Mouse (Mus musculus) midbrain, embryonic 13.5 days (tissue): ENCODE results near the gene Wipi1. TPM values are rescaled to one million over a fixed set of nuclear protein-coding genes. Genes with fewer than 3 reads are reported as not detected.

Experiments
- ATAC-seq: fragments of 200-750 bp; cut with Nextera tagmentation; 2 replicates; pipeline ENCODE4 v1.8.0; 2017; ENCODE audit warnings: mild to moderate bottlenecking, moderate TSS enrichment, moderate library complexity
- H3K27ac ChIP-seq: fragments of 300-500 bp; sonication (generic); 2 replicates; pipeline ENCODE4 v1.5.1; 2015; ENCODE audit warnings: inconsistent platforms, mild to moderate bottlenecking, moderate library complexity
- H3K27me3 ChIP-seq: fragments of 300-500 bp; sonication (generic); 2 replicates; pipeline ENCODE4 v1.6.1; 2015; ENCODE audit warnings: mild to moderate bottlenecking, inconsistent platforms
- H3K36me3 ChIP-seq: fragments of 300-500 bp; sonication (generic); 2 replicates; pipeline ENCODE4 v1.6.1; 2015; ENCODE audit warnings: mild to moderate bottlenecking, inconsistent platforms
- H3K4me1 ChIP-seq: fragments of 300-500 bp; sonication (generic); replicated peaks from 2 replicates; pipeline ENCODE4 v1.6.1; 2015; ENCODE audit warnings: inconsistent platforms
- H3K4me2 ChIP-seq: fragments of 300-500 bp; sonication (generic); replicated peaks from 2 replicates; pipeline ENCODE4 v1.6.1; 2015; ENCODE audit warnings: moderate library complexity, mild to moderate bottlenecking, inconsistent platforms
- H3K4me3 ChIP-seq: fragments of 300-500 bp; sonication (generic); replicated peaks from 2 replicates; pipeline ENCODE4 v1.5.1; 2015; ENCODE audit warnings: mild to moderate bottlenecking, inconsistent platforms
- H3K9ac ChIP-seq: fragments of 300-500 bp; sonication (generic); replicated peaks from 2 replicates; pipeline ENCODE4 v1.6.1; 2015; ENCODE audit warnings: mild to moderate bottlenecking, inconsistent platforms
- H3K9me3 ChIP-seq: fragments of 300-500 bp; sonication (generic); 2 replicates; pipeline ENCODE4 v1.6.1; 2016; ENCODE audit warnings: mild to moderate bottlenecking, inconsistent platforms
- WGBS: fragments of 180-500 bp; shearing (Covaris S2); methylation state at CpG from one replicate; pipeline ENCODE4 v1.1.7; 2015; 5-methylcytosine and 5-hydroxymethylcytosine counted together
- polyA plus RNA-seq: library from polyadenylated mRNA; unstranded; fragments of >200 nt; fragmentation: Nextera tagmentation; extraction: Ambion mirVana; gene quantifications from 2 replicates; pipeline ENCODE4 v1.2.1, GENCODE M21; 2015

The Wipi1 gene
- polyA plus RNA-seq, 1 experiment from 2014 or later, result 12.8 TPM

DNA sequence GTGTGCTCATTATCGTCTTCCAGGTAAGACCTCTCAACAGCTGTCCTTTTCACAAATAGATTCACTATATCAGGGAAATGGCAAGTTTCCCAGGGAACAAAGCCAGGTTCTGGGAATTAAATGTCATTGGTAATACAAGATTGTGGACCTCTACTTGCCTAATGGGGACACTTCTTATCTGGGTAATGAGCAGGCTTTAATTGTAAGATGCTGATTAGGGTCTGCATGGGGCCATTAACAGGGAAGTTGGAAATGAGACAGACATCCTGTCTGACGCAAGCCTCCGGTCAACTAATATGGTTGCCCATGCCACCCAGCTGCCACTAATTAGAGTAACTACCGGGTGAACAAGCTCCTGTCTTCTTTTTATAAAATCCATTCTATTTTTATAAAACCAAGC, 4.6 kb upstream of the Wipi1 start:
- no peaks in the 10 kb centered on the region for H3K9me3 ChIP-seq
- no peak overlapping the region for H3K9ac ChIP-seq
- H3K27me3 ChIP-seq, result 0 out of 2 replicates have a peak, but pooled peaks cover 6% of the 10 kb centered on the region
- 0 out of 2 replicates have a peak, but pooled peaks cover 3% of the 10 kb centered on the region for H3K4me1 ChIP-seq
- no peaks in the 10 kb centered on the region for H3K36me3 ChIP-seq
- no peak overlapping the region for H3K27ac ChIP-seq
- no peak overlapping the region for H3K4me2 ChIP-seq
- no peak for ATAC-seq
- WGBS, result 88% methylated on average over 4 of the region's 4 CpGs
- H3K4me3 ChIP-seq, result no peak overlapping the region

DNA sequence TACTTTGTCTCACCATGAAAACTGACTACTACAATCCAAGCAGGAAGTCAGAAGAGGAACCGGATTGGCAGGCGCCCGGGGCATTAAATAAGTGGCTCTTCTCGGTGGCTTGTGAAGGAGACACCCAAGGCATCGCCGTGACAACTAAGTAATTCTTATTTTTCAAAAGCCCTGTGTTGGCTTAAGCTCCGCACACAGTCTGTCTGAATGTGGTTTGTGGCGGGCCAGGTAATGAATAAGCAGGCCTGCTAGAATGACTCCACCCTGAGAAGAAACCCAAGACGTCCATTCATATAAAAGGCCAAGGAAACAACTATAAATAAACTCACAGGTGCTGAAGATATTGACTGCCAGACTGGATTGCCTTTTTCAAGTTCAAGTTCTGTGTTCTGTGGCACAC, 3.5 kb upstream of the Wipi1 start:
- Histone ChIP-seq H3K4me2 (no peak overlapping the region), H3K9me3 (no peaks in the 10 kb centered on the region), H3K4me1 (peaks cover 9% of the 10 kb centered on the region), H3K4me3 (no peak overlapping the region), H3K27ac (no peak overlapping the region), H3K27me3 (0 out of 2 replicates have a peak, but pooled peaks cover 4% of the 10 kb centered on the region), H3K9ac (no peak overlapping the region), H3K36me3 (no peaks in the 10 kb centered on the region)
- ATAC-seq, result no peak
- 54% methylated on average over 9 of the region's 9 CpGs for WGBS

DNA sequence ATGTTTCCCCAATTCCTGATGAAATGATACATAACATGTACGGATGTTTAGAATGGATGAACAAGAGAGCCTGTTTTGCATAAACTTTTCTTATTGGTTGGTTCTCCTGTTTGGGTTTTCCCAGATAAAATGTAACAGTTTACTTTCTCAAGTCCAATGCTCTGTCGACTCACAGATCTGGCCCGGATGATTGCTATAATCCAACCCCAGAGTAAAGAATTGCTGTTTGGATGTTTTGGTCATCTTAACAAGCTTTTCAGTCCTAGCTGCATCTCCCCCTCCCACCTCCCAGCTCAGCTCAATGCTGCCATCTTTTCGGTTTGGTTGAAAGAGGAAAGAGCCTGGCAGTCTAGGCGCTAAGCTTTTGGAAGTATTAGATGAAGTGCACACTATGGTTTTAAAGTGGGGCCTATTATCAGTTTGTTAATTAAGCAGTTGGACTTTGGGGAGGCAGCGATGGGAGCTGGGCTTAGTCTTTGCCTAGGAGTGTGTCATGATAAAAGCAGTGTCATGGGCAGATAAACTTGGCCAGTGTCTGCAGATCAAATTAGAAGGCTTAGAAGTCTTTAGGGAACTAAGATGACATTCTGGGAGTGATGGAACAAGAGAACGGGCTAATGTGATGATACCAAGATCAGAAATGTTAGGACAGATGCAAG, 1.2 kb upstream of the Wipi1 start:
- WGBS, result 68% methylated on average over 7 of the region's 7 CpGs
- Histone ChIP-seq H3K9me3 (no peaks in the 10 kb centered on the region), H3K27ac (no peak overlapping the region), H3K27me3 (0 out of 2 replicates have a peak, but pooled peaks cover 3% of the 10 kb centered on the region), H3K4me3 (no peak overlapping the region), H3K9ac (no peak overlapping the region), H3K4me2 (no peak overlapping the region), H3K4me1 (peaks cover 15% of the 10 kb centered on the region), H3K36me3 (no peaks in the 10 kb centered on the region)
- no peak for ATAC-seq

DNA sequence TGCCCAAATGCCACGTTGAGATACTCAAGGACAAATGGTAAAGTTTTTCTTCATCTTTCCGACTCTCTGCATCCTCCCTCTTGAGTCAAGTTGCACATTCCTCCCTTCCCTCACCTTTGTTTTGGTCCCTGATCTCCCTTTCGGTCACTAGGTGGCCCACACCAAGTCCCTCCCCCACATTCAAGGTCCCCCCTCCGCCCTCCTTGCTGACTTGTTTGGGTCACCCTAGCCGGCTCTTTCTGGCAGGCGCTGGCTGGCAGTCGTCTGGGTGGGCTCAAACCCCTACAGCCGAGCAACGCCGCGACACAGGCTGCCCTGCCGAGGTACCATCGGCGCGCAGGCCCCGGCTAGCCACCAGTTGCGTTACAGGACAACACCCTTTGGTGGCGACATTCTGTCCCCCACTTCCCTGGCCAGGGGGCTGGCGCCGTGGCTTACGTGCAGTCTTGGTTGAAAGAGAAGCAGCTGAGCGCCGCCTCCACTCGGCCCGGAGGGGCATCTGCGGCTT, 918 bp downstream of the Wipi1 start:
- WGBS, result under 1% methylated on average over 26 of the region's 26 CpGs

DNA sequence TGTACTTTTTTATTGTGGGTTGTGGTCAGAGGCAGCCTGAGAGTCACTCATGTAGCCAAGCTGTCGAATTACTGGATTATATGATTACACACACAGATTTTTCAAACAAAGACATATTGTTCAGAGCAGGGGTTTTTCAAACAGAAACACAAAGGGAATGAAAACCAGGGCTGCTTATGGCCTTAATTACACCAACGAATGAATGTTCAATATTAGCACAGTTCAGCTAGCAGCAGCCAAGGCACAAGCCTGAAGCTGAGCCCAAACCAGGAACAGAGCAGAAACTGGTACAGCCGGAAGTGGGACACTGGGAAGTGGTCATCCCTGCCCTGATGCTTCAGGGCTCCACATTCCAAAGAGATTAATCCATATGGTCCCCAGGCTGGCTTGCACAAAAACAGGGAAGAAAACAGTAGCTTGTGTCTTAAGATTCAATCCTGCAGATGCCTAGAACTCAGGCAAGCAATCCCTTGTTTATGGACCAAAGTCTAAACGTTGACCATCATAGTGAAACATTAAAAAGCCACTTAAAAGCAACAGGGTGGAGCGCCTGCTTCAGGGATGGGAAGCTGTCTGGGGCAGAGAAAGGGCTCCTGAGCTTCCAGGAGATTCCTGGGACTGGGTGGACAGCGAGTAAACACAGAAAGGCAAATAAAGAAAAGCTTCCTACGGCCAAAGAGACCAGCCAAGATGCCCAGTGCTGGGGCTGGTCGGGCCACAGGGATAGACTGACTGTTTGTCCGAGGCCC, 1.5 kb downstream of the Wipi1 start:
- no peak overlapping the region for H3K27ac ChIP-seq
- WGBS, result 12% methylated on average over 9 of the region's 9 CpGs
- 0 out of 2 replicates have a peak, but pooled peaks cover 3% of the 10 kb centered on the region for H3K27me3 ChIP-seq
- H3K4me1 ChIP-seq, result peaks cover 15% of the 10 kb centered on the region
- peak overlapping the region; percentile 84 for H3K4me2 ChIP-seq
- no peaks in the 10 kb centered on the region for H3K36me3 ChIP-seq
- H3K4me3 ChIP-seq, result peak overlapping the region; percentile 58
- ATAC-seq, result no peak
- H3K9ac ChIP-seq, result peak overlapping the region; percentile 73
- no peaks in the 10 kb centered on the region for H3K9me3 ChIP-seq

More for the DNA sequence above, 918 bp downstream of the Wipi1 start:
- Histone ChIP-seq H3K27ac (peak overlapping the region; percentile 61; the same call in 1 of the 2 replicates), H3K4me2 (peak overlapping the region; percentile 84), H3K27me3 (0 out of 2 replicates have a peak, but pooled peaks cover 3% of the 10 kb centered on the region), H3K9ac (peak overlapping the region; percentile 73), H3K9me3 (no peaks in the 10 kb centered on the region), H3K36me3 (no peaks in the 10 kb centered on the region), H3K4me1 (peaks cover 15% of the 10 kb centered on the region), H3K4me3 (peak overlapping the region; percentile 58)
- ATAC-seq, result no peak; the same call in 1 of the 2 replicates

DNA sequence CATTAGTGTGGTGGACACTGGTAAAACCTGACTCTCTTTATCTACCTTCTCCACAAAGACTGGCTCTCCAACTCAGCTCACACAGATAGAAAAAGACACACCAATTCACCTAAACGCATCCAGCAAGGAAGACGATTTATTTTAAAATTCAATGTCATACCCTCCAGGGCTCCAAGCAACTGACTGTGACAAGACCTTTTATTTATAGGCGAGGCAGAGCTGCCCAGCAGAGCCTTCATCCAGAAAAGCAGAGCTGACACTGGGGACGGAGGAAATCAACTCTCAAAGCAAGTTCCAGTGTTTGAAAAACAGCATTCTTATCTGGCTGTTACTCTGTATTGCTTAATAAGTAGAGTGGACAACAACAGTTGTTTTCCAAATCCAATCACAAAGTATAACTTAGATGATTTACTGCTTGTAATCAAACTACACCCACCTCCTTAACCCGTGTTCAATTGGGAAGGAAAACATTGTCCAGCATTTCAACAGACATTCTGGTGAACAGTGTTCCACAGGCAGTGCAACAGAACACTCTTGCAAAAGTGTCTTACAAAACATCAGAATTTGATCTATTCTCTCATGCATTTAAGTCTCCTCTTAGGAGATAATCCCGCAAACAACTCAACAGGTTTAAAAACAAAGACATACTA, 2.7 kb downstream of the Wipi1 start:
- H3K36me3 ChIP-seq, result no peaks in the 10 kb centered on the region
- H3K4me1 ChIP-seq, result peaks cover 15% of the 10 kb centered on the region
- H3K4me2 ChIP-seq, result no peak overlapping the region
- H3K9me3 ChIP-seq, result no peaks in the 10 kb centered on the region
- 70% methylated on average over 6 of the region's 6 CpGs for WGBS
- H3K27me3 ChIP-seq, result 0 out of 2 replicates have a peak, but pooled peaks cover 3% of the 10 kb centered on the region
- H3K27ac ChIP-seq, result no peak overlapping the region
- no peak overlapping the region for H3K9ac ChIP-seq
- no peak for ATAC-seq
- H3K4me3 ChIP-seq, result no peak overlapping the region

DNA sequence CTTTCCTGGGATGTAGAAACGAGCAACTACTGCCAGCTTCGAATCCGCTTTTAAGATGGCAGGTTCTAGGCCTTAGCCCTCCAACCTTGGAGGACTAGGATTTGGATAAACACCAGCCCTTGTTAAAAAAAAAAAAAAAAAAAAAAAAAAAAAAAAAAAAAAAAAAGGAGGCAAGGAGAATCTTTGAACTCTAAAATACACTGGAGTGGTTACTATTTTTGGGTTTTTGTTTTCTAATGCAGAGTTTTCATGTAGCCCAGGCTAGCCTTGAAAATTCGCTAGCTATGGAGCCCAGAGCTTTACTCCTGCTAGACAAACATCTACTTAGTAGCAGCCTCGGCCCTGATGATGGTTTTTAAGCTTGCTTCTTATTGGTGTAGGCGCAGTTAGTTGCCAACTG, 4.2 kb downstream of the Wipi1 start:
- no peaks in the 10 kb centered on the region for H3K9me3 ChIP-seq
- no peaks in the 10 kb centered on the region for H3K27me3 ChIP-seq
- 82% methylated on average over 6 of the region's 6 CpGs for WGBS
- ATAC-seq, result no peak
- peaks cover 15% of the 10 kb centered on the region for H3K4me1 ChIP-seq
- no peak overlapping the region for H3K9ac ChIP-seq
- no peaks in the 10 kb centered on the region for H3K36me3 ChIP-seq
- H3K4me2 ChIP-seq, result no peak overlapping the region
- H3K4me3 ChIP-seq, result no peak overlapping the region
- H3K27ac ChIP-seq, result no peak overlapping the region

DNA sequence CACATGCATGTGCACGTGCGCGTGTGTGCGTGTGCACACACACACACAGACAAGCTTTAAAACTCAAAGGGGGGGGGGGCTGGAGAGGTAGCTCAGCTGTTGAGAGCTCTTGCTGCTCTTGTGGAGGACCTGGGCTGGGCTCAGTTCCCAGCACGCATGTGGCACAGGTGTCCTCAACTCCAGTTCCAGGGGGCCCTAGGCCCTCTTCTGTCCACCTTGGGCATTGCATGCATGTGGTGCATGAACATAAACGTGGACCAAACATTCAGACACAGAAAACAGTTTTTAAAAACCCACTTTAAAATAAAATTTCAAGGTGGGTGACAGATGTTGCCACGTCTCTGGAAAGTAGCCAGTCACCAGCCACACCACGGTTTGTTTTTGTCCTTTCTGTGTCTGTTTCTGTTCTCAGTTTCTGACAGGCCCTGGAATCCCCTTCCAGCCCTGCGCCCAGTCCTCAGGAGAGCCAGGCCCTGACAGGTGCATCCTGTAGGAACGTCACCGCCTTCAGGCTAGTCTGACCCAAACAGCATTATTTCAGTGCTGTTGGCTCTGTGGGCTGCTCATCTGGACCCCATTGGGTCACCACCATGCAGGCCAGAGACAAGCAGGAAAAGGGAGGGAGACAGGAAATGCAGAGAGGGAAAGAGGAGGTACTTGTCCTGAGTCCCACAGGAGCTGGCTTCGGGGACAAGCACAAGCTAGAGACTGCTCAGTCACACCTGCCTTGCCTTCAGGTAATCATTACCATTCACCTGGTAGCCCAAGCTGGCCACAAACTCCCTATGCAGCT, 12.8 kb downstream of the Wipi1 start:
- no peaks in the 10 kb centered on the region for H3K36me3 ChIP-seq
- no peak overlapping the region for H3K4me3 ChIP-seq
- no peak overlapping the region for H3K4me2 ChIP-seq
- no peak overlapping the region for H3K27ac ChIP-seq
- no peaks in the 10 kb centered on the region for H3K9me3 ChIP-seq
- ATAC-seq, result no peak
- WGBS, result 88% methylated on average over 12 of the region's 12 CpGs
- no peaks in the 10 kb centered on the region for H3K4me1 ChIP-seq
- no peaks in the 10 kb centered on the region for H3K27me3 ChIP-seq
- H3K9ac ChIP-seq, result no peak overlapping the region

DNA sequence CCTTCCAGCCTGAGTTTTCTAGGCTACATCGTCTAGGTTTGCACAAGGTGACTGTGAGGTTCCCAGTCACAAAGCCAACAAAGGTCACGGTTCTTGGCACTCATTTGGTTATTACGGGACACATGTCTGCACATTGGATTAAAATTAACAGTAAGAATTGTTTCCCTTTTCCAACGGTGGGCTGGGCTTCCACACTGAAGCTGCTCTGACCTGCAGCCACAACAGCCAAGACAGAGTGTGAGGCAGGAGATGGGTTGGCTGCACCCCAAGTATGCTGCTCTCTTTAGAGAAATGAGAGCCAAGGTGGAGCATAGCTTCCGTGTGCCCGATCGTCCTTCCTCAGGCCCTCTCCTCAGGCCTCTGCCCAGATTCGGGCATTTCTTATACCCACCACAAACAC, 17.0 kb downstream of the Wipi1 start:
- Histone ChIP-seq H3K4me1 (no peaks in the 10 kb centered on the region), H3K27ac (no peak overlapping the region), H3K9ac (no peak overlapping the region), H3K4me3 (no peak overlapping the region), H3K4me2 (no peak overlapping the region), H3K36me3 (no peaks in the 10 kb centered on the region), H3K27me3 (no peaks in the 10 kb centered on the region), H3K9me3 (no peaks in the 10 kb centered on the region)
- no peak for ATAC-seq
- 93% methylated on average over 8 of the region's 8 CpGs for WGBS

DNA sequence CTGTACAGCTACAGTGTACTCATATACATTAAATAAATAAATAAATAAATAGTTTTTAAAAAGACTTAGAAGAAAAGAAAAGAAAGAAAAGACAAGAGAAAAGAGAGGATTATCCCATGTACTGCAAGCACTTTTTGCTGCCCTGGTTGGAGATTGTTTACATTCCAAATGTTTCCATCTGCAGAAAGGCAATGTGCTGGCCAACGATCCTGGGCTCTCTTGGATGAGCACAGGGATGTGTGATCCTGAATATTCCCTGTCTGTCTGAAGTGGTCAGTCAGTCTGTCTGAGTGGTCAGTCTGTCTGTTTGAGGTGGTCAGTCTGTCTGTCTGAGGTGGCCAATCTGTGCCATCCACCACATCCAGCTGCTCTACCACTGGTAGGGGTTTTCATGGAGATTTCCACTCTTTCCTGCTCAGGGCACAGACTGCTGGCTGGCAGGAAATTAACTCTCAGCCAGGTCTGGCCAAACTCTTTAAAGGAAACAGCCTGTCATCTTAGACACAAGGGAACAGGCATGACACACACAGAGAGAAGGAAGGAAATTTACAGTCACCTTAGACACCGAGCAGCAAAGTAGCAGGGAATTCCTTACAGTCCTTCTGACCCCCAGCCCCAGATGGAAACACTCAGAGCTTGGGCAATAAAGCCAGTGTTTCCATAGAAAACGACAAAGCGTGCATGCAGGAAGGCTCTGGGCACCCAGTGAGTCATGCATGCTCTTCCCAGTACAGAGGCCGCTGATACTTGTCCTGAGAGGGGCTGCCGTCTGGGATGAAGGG, 18.4 kb downstream of the Wipi1 start:
- no peaks in the 10 kb centered on the region for H3K27me3 ChIP-seq
- no peak overlapping the region for H3K4me2 ChIP-seq
- H3K4me3 ChIP-seq, result no peak overlapping the region
- no peaks in the 10 kb centered on the region for H3K36me3 ChIP-seq
- ATAC-seq, result no peak
- H3K9me3 ChIP-seq, result no peaks in the 10 kb centered on the region
- WGBS, result 73% methylated on average over 6 of the region's 6 CpGs
- H3K4me1 ChIP-seq, result no peaks in the 10 kb centered on the region
- no peak overlapping the region for H3K27ac ChIP-seq
- H3K9ac ChIP-seq, result no peak overlapping the region

DNA sequence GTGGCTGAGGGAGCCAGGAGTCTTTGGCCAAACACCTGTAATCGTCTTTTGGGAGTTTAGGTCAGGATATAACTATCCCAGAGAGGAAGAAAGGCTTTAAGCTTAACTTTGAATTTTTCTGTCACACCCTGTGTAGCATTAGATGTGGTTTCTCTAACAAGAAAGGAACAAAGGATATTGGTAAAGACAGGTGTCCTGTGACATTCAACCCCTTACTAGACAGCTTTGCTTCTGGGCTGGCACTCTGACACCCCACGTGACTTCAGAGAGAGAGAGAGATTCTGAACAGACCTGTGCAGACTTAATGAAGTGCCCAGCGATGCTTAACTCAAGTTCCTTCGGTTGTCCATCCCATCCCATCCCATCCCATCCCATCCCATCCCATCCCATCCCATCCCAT, 20.3 kb downstream of the Wipi1 start:
- Histone ChIP-seq H3K27me3 (no peaks in the 10 kb centered on the region), H3K36me3 (no peaks in the 10 kb centered on the region)
- 92% methylated on average over 4 of the region's 4 CpGs for WGBS

More for the DNA sequence above, 20.3 kb downstream of the Wipi1 start:
- H3K4me3 ChIP-seq, result no peak overlapping the region
- ATAC-seq, result no peak
- H3K9ac ChIP-seq, result no peak overlapping the region
- no peak overlapping the region for H3K27ac ChIP-seq
- no peaks in the 10 kb centered on the region for H3K9me3 ChIP-seq
- H3K4me1 ChIP-seq, result no peaks in the 10 kb centered on the region
- no peak overlapping the region for H3K4me2 ChIP-seq
